ENCODE assay signal across 10 mouse cellular contexts in genomic region chr17:45767536-45768146, GRCm38 (mm10). TPM values are rescaled to one million over a fixed set of nuclear protein-coding genes. Genes with fewer than 3 reads are reported as not detected.
DNase-seq lines count a peak whose midpoint lies in the region; ATAC-seq lines count a peak whose summit lies in the region.
"Had no signal": no experiment of that assay in that cellular context is flagged by ENCODE, and none has a peak within 500 bp of the region (broad histone marks: within the 10 kb centered on the region; RNA-seq: fewer than 3 reads in every experiment).

No protein-coding gene starts in this region.

- H3K27ac ChIP-seq in forebrain, embryonic 16.5 days (ENCODE audit: low read length) = peak overlapping the region; percentile 1; the same call in 1 of the 2 replicates
- H3K27ac ChIP-seq in limb, embryonic 15.5 days = no peak overlapping the region
- peak overlapping the region; percentile 96 for H3K27ac ChIP-seq in stomach, embryonic 15.5 days

- no peaks in the 10 kb centered on the region for H3K27me3 ChIP-seq in forebrain, embryonic 16.5 days (replicated peaks; ENCODE audit: control insufficient read depth, insufficient read depth, low read length)
- no peaks in the 10 kb centered on the region for H3K27me3 ChIP-seq in limb, embryonic 15.5 days
- no peaks in the 10 kb centered on the region for H3K27me3 ChIP-seq in stomach, embryonic 15.5 days (replicated peaks)

- no peak overlapping the region for H3K4me2 ChIP-seq in forebrain, embryonic 16.5 days (ENCODE audit: low read length)
- 0 out of 2 replicates have a peak overlapping the region, but pooled peaks have one; percentile 8 for H3K4me2 ChIP-seq in limb, embryonic 15.5 days
- H3K4me2 ChIP-seq in stomach, embryonic 15.5 days = peak overlapping the region; percentile 48

- H3K9me3 ChIP-seq in forebrain, embryonic 16.5 days (ENCODE audit: control insufficient read depth, low read length) = no peaks in the 10 kb centered on the region
- no peaks in the 10 kb centered on the region for H3K9me3 ChIP-seq in limb, embryonic 15.5 days
- no peaks in the 10 kb centered on the region for H3K9me3 ChIP-seq in stomach, embryonic 15.5 days

- peak; percentile 77 to 86 for DNase-seq in lung, adult 18-20 months
- no peak for DNase-seq in lung, postnatal 14 days
- DNase-seq in gastrocnemius, adult 8-10 months (ENCODE audit: low spot score in 2 of 2) = no peak
- no peak for DNase-seq in adrenal gland, adult 18-20 months (ENCODE audit: low spot score in 2 of 2)

- ATAC-seq in forebrain, embryonic 16.5 days = no peak
- no peak for ATAC-seq in limb, embryonic 15.5 days (ENCODE audit: insufficient number of reproducible peaks, low FRiP score, low TSS enrichment, low read depth)
- ATAC-seq in stomach, embryonic 15.5 days (ENCODE audit: insufficient read depth, low FRiP score, low read depth) = peak; percentile 36

- no peaks in the 10 kb centered on the region for H3K36me3 ChIP-seq in forebrain, embryonic 16.5 days (ENCODE audit: control insufficient read depth, insufficient read depth)
- no peaks in the 10 kb centered on the region for H3K36me3 ChIP-seq in limb, embryonic 15.5 days
- H3K36me3 ChIP-seq in stomach, embryonic 15.5 days = no peaks in the 10 kb centered on the region

- no peak overlapping the region for H3K9ac ChIP-seq in forebrain, embryonic 16.5 days (replicated peaks; ENCODE audit: low read depth, low read length)
- no peak overlapping the region for H3K9ac ChIP-seq in limb, embryonic 15.5 days
- H3K9ac ChIP-seq in stomach, embryonic 15.5 days = no peak overlapping the region

- 50% methylated on average over 8 of the region's 9 CpGs for WGBS in forebrain, embryonic 16.5 days
- 45% methylated on average over 8 of the region's 9 CpGs for WGBS in limb, embryonic 15.5 days
- 20% methylated on average over 9 of the region's 9 CpGs for WGBS in stomach, embryonic 15.5 days

- peaks cover 19% of the 10 kb centered on the region for H3K4me1 ChIP-seq in forebrain, embryonic 16.5 days (replicated peaks; ENCODE audit: control insufficient read depth, insufficient read depth, low read length)
- H3K4me1 ChIP-seq in limb, embryonic 15.5 days = peaks cover 38% of the 10 kb centered on the region
- peaks cover 43% of the 10 kb centered on the region for H3K4me1 ChIP-seq in stomach, embryonic 15.5 days

- no peak overlapping the region for H3K4me3 ChIP-seq in forebrain, embryonic 16.5 days (replicated peaks; ENCODE audit: low read length)
- no peak overlapping the region for H3K4me3 ChIP-seq in limb, embryonic 15.5 days
- no peak overlapping the region for H3K4me3 ChIP-seq in stomach, embryonic 15.5 days (replicated peaks)

RNA-seq across cellular contexts. Expression of gene 1600014C23Rik, which starts 34.0 kb away (rescaled TPM):
- polyA plus RNA-seq in forebrain, embryonic 16.5 days (2015; fragmentation: Nextera tagmentation; extraction: Ambion mirVana) = 0.46 TPM in 1 of 2 replicates, not detected in the other
- 0.63 TPM in 1 of 2 replicates, not detected in the other for polyA plus RNA-seq in limb, embryonic 15.5 days (2015; fragmentation: Nextera tagmentation; extraction: Ambion mirVana)
- polyA plus RNA-seq in stomach, embryonic 15.5 days (2015; fragmentation: Nextera tagmentation; extraction: Ambion mirVana) = not detected in 2 replicates
- under 1 TPM in 1 of 4 experiments, not detected in 3; 0.92 TPM for total RNA-seq in gastrocnemius, adult 8-10 months (2022)
- total RNA-seq in adrenal gland, adult 18-20 months (2021) = not detected
- total RNA-seq: adrenal gland, postnatal 10 days; gastrocnemius, postnatal 4 days had no signal
- polyA plus RNA-seq: spleen, adult 2 months had no signal

Comparison
In these comparisons a context has a peak if more than half of its experiments do, and no peak if none do; other contexts are left out.
1. DNase-seq: peak in lung, adult 18-20 months (2 of 2); none in lung, postnatal 14 days (single experiment), gastrocnemius, adult 8-10 months (0 of 2) and adrenal gland, adult 18-20 months (0 of 2).